Mouse (Mus musculus): Measurements from ENCODE around the gene Iqck.

The Iqck gene

DNA sequence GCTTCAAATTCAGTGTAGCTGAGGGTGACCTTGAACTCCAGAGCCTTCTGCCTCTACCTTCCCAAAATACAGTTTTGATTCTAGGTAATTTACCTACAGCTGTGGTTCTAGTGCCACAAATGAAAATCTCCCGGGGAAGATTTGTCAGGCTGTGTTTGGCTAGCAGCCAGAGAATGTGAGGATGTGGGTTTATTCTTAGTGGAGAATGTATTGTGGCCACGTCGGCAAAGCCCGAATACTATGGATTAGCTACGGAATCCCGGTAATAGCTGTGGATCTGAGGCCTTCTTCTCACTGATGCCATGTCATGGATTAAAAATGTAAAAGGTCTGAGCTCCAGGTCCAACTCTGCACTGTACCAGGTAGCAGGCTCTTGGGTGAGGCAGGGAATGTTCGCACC lies 94.2 kb downstream of the Iqck start:
- no peak for DNase-seq (ENCODE audit: low spot score)

DNA sequence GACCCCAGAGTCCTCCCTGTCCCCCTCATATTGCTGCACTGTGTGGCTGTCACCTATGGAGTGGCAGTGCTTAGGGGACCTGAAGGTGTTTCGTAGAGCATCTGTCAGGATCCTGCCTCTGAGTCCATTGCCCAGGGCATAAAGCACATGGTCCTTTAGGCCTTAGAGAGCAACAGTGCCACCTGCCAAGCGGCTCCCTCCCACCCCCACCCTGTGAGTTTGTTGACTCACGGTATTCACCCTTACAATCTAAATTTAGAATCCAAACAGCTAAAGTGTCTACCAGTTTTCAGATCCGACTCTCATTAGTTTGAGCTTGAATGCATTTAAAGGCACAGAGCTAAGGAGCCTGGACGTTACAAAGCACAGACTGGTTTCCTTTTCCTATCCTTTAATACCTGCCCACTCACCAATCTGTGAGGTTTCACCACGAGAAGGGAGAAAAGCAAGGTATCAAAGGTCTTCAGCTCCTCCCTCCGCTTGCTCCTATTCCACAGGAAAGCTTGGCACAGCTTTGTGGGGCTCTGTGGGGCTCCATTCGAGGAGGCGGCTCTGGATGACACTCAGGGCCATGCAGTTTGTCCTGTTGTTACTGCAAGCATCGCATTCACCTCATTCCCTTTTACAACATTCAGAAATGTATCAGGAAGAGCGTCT lies 98.2 kb downstream of the Iqck start:
- DNase-seq (ENCODE audit: low spot score) = no peak

GRCm38 (mm10) chr7:118954968-118955367 lies 99.4 kb downstream of the Iqck start:
- DNase-seq (ENCODE audit: low spot score) = no peak

DNA sequence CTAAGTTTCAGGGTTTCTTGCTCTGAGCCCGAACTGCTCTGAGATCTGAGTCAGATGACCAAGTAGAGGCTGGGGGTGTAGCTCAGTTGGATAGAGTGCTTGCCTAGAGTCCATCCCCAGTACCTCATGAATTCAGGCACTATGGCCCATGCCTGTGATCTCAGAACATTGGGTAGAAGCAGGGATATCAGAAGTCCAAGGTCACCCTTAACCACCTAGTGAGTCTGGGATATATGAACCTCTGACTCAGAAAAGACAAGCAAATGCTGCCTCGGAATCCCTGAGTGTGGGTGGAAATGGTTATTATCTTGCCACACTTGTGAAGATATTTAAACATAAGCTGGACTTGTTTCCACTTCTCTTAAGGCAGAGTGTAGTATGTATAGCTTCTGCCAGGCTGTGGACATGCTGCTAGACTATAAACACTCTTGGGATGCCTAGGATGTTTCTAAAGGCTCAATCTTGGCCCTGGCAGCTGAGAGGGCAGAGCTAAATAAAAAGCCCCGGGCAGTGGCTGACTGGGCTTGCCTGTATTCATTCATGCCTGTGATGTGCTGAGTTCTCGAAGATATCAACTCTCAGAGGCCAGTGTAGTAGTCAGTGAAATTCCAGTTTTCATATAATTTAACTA lies 101.2 kb downstream of the Iqck start:
- DNase-seq (ENCODE audit: low spot score) = no peak

GRCm38 (mm10) chr7:118959209-118959608 lies 103.7 kb downstream of the Iqck start:
- DNase-seq (ENCODE audit: low spot score) = no peak

GRCm38 (mm10) chr7:118964777-118965176 lies 109.2 kb downstream of the Iqck start:
- no peak for DNase-seq (ENCODE audit: low spot score)

- DNase-seq (ENCODE audit: low spot score) = no peak
Measured at GRCm38 (mm10) chr7:118965198-118965597, 109.6 kb downstream of the Iqck start.

DNA sequence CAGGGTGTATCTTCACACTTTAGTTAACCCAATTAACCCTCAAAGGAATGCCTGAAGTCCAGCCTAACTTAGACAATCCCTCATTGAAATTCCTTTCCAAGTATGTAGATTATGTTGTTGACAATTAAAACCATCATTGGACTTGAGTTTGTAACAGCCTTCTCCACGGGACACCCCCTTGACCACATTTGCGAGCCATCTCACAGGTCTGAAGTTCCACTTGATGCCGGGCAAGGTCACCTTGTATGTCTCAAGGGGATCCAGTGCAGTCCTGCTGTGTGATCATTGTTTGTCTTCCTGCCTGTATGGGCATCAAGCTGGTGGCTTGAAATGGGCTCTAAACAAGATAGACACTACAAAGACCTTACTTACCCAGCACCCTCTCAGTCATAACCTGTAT lies 113.3 kb downstream of the Iqck start:
- DNase-seq (ENCODE audit: low spot score) = no peak

- no peak for DNase-seq (ENCODE audit: low spot score)
Measured at GRCm38 (mm10) chr7:118971499-118971898, 115.9 kb downstream of the Iqck start.

DNA sequence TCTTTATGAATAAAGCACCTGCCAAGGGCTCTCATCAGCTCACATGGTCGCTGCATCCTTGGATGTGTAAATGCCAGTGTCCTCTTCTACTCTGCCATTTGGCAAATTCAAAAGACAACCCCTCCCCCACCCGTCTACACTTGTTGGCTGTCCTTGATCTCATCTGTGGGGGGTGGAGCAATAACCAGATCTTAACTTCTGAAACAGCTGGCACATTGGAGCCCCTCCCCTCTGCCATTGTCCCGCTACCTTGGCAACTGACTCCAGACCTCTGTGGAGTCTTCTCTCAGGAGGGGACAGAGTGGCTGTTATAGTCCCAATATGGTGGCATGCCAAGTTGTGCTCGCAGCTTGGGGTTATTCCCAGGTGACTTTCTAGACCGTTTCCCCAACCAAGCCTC lies 116.8 kb downstream of the Iqck start:
- no peak for DNase-seq (ENCODE audit: low spot score)

DNA sequence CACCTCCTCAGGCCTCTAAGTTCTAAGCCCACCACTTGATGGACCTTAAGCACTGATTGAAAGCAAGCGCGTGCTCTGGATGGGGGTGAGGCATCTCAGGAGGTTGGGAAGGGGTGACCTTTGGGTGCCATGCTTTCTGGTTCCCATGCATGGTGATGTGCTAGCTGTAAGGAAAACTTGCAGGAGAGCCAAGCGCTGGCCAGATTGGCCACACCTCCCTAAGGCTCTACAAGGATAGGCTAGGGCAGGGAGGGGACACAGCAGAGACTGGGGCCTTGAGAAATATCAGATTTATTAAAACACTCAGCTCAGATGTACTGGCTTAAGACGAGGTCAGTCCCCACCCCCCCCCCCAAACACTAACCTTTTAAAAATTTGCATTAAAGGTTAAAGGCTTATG lies 117.8 kb downstream of the Iqck start:
- no peak for DNase-seq (ENCODE audit: low spot score)

GRCm38 (mm10) chr7:118975837-118976236 lies 120.3 kb downstream of the Iqck start:
- no peak for DNase-seq (ENCODE audit: low spot score)

DNA sequence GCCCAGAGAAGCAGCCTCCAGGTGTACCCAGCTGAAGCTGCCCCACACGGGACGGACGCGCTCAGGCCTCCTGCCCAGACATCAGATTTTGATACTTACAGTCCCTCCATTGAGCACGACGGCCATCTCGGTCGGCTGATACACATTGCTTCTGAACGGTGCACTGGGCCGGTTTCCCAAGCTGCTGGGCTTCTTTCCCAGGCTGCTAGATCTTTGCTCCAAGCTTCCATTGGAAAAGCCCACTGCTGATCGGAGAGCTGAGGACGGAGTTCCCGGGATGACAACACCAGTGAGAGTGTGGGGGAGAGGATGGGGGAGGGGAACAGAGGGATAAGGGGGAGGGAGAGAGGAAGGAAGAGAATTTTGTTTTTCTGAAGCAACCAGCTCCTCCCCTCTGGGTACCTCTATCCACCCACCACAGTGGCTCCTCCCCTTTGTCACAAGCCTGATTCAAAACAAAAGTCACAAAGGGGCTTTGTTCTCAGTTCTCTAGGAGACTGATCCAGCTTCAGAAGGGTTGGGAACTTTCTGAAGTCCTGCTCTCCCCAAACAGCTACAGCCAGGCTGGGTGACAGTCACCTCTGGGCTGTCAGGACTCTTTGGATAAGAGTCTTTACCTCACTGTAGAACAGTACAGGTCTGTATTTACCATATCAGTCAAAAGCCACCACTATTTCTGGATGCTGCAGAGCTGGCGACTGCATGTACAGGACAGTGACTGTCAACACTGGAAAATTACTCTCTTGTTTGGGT lies 121.0 kb downstream of the Iqck start:
- DNase-seq (ENCODE audit: low spot score) = peak; percentile 76

DNA sequence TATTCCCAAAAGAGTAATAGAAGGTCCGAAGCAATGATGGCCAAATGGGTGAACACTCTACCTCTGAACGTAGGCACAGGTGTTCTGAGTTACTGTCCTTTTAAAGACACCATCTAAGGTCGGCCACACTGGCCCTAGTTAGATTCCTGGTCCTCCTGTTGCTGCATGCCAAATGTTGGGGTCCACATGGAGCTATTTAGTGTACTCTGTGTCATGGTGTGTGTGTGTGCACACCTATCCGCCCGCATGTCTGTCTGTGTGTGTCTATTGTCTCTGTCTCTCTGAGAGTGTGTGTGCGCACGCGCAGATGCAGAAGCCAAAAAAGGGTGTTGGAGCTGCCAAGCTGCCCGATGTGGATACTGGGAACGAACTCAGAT lies 121.6 kb downstream of the Iqck start:
- DNase-seq (ENCODE audit: low spot score) = no peak

DNA sequence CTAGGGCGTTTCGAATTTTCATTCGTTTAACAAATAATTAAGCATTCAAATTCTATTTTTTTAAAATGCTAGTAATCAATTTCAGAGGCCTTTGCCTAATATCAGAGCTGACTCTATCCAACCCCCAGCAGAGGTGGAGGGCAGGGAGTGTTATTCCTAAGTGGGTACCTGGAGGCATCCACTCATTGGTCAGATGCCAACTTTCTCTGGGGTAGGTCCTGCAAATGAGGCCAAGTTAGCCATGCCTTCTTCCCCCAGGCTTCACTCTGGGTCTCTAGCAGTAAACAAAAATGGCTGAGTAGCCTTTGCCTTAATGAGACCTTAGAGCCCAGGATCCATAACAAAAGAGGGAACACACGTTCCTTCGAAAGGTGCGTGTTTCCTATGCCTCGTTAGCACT lies 123.6 kb downstream of the Iqck start:
- DNase-seq (ENCODE audit: low spot score) = no peak

DNA sequence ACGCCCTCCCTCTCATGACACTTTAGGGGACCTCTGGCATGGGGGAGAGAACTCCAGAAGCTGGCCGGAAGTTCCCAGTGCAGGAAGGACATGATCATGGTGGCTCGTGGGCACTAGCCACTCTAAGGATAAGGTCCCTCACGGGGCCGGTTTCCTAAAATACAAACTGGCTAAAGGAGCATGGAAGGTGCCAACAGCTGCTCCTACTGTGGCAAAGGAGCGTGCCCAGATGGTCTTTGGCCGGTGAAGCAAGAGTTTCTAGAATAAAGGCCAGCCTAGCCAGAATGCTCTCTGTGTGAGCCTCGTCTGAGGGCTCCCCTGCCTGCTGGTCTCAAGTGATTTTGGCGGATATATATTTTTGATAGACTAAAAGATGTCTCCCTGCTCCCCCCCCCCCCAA lies 124.2 kb downstream of the Iqck start:
- DNase-seq (ENCODE audit: low spot score) = no peak

- no peak for DNase-seq (ENCODE audit: low spot score)
Measured at GRCm38 (mm10) chr7:118981346-118981745, 125.8 kb downstream of the Iqck start.

DNA sequence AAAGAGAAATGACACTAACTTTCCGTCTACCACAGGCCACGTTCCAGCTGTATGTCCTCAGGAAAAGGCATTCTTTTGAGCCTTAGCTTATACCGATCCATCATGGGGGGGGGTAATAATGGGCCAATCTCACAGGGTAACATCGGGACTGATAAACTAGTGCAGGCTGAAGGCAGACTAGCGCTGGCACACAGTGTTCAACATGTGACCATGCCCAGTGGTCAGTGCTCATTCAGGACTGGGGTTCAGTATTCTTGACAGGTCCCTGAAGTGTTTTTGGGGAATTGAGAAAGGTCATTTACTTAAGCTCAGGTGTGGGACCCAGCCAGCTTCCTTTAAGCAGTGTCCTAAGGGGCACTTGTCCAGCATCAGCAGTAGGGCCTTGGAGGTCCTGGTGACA lies 126.3 kb downstream of the Iqck start:
- no peak for DNase-seq (ENCODE audit: low spot score)

- DNase-seq (ENCODE audit: low spot score) = no peak
Measured at GRCm38 (mm10) chr7:118982586-118982985, 127.0 kb downstream of the Iqck start.

DNA sequence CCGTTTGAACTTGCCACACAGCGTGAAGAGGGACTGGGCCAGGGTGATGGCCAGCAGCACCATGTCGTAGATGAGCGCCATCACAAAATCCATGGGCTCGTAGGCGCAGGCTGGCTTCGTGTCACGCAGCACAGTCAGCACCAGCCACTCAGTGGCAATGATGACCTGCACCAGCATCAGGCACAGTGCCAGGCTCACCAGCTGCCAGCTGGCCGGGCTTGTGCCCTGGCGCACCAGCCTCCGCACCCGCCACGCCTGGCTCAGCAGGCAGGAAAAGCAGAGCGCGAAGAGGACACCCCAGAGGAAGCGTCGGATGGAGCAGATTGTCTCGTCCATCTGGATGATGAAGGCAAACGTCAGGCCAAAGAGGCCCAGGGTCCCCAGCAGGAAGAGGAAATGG lies 128.4 kb downstream of the Iqck start:
- peak; percentile 87 for DNase-seq (ENCODE audit: low spot score)

DNA sequence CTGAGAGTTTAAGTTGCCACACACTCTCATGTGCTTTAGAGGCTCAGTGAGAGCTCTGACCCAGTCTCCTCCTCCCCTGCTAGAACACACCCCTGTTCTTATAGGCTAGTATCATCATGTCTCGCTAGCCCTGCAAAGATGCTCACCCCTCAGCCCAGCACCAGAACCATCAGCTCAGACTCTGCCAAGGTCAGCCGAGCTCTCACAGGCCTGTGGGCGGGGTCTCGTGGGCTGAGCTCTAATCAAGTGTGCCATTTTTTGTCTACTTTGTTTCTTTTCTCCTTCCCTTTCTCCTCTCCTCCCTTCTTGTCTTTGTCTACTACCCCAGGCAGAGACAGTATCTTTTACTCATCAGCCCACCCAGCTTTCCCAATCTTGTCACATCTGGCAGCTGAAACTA lies 130.2 kb downstream of the Iqck start:
- no peak for DNase-seq (ENCODE audit: low spot score)

DNA sequence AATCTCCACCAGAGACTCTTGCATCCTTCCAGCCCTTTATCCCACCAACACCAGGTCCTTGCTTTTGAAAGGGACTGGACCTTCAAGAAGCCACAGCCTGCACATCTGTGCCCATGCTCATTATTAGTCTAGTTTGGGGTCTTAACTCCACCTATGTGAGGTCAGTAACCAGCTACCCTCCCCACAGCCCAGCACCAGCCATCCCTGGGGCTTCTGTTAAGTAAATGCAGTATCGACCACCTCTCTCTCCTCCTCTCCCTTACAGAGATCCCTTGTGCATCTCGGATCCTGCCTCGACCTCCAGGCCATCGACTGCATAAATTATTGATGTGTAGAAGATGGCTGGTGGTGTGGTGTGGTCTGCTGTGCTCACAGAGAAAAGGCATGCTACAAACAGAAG lies 130.8 kb downstream of the Iqck start:
- no peak for DNase-seq (ENCODE audit: low spot score)

- no peak for DNase-seq (ENCODE audit: low spot score)
Measured at GRCm38 (mm10) chr7:118989275-118989856, 133.8 kb downstream of the Iqck start.

All from layer of hippocampus, adult 11-12 months (tissue).